Mouse (Mus musculus) heart, adult 2 months (tissue): ENCODE measurements around the gene Plpp4.

ENCODE experiments used
- CTCF ChIP-seq: fragments of 200-600 bp; IDR thresholded peaks from 2 replicates; pipeline ENCODE4 v1.8.1; 2022; ENCODE audit warnings: antibody characterized with exemption, mild to moderate bottlenecking, moderate library complexity
- POLR2A ChIP-seq: fragments of 200-500 bp; IDR thresholded peaks from 2 replicates; pipeline ENCODE4 v1.6.1; 2011; ENCODE audit warnings: mild to moderate bottlenecking, low read depth, low read length, control low read depth; ENCODE audit not compliant: insufficient read depth

DNA sequence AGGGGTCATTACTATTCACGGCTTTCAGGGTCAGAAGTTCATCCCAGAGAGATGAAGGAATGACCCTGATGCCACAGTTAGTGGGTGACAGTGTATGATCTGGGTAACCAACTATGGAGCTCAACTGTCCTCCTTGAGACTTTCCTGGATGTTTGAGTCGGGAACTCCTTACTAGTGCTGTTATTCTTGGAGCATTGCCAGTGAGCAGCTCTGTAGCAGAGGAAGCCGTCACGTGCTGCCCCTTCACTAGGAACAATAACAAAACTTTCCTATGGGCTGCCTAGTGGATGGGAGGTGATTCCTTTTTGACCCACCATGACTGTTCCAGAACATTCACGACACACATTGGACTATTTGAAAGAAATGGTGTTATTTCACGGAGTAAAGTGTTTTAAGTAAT lies 51.8 kb downstream of the Plpp4 start:
- TF ChIP-seq CTCF: no peak
- TF ChIP-seq POLR2A: no peak
